Mouse (Mus musculus) midbrain, postnatal 0 days (tissue): Measurements from ENCODE around the gene Psmc3. TPM values are rescaled to one million over a fixed set of nuclear protein-coding genes. Genes with fewer than 3 reads are reported as not detected.

ENCODE experiments used
- ATAC-seq: fragments of 200-750 bp; cut with Nextera tagmentation; 2 replicates; pipeline ENCODE4 v1.8.0; 2017; ENCODE audit warnings: moderate number of reproducible peaks, mild to moderate bottlenecking, moderate TSS enrichment, moderate library complexity; ENCODE audit not compliant: low FRiP score
- DNase-seq: peaks from one replicate; pipeline ENCODE4 v3.0.0-alpha.2; 2015; ENCODE audit warnings: low spot score
- H3K27ac ChIP-seq: fragments of 300-500 bp; sonication (generic); 2 replicates; pipeline ENCODE4 v1.5.1; 2014; ENCODE audit warnings: low read depth, mild to moderate bottlenecking, low read length, mixed read lengths
- H3K27me3 ChIP-seq: fragments of 300-500 bp; sonication (generic); 2 replicates; pipeline ENCODE4 v1.6.1; 2014; ENCODE audit warnings: low read length, control low read depth, mixed read lengths; ENCODE audit not compliant: insufficient read depth
- H3K36me3 ChIP-seq: fragments of 300-500 bp; sonication (generic); 2 replicates; pipeline ENCODE4 v1.6.1; 2014; ENCODE audit warnings: low read length, control low read depth, mixed read lengths; ENCODE audit not compliant: insufficient read depth
- H3K4me1 ChIP-seq: fragments of 300-500 bp; sonication (generic); 2 replicates; pipeline ENCODE4 v1.6.1; 2014; ENCODE audit warnings: mild to moderate bottlenecking, control low read depth, antibody characterized with exemption, low read length, mixed read lengths; ENCODE audit not compliant: insufficient read depth
- H3K4me2 ChIP-seq: fragments of 300-500 bp; sonication (generic); 2 replicates; pipeline ENCODE4 v1.6.1; 2014; ENCODE audit warnings: low read depth, mild to moderate bottlenecking, low read length, mixed read lengths; ENCODE audit not compliant: poor library complexity, severe bottlenecking
- H3K4me3 ChIP-seq: fragments of 300-500 bp; sonication (generic); 2 replicates; pipeline ENCODE4 v1.5.1; 2014; ENCODE audit warnings: low read depth, mild to moderate bottlenecking, low read length, moderate library complexity
- H3K9ac ChIP-seq: fragments of 300-500 bp; sonication (generic); replicated peaks from 2 replicates; pipeline ENCODE4 v1.6.1; 2014; ENCODE audit warnings: mild to moderate bottlenecking, low read length, moderate library complexity, mixed read lengths; ENCODE audit not compliant: poor library complexity, severe bottlenecking
- H3K9me3 ChIP-seq: fragments of 300-500 bp; sonication (generic); 2 replicates; pipeline ENCODE4 v1.6.1; 2016; ENCODE audit warnings: low read length, control low read depth
- CTCF ChIP-seq: IDR thresholded peaks from 2 replicates; pipeline ENCODE4 v1.5.1; 2016; ENCODE audit warnings: antibody characterized with exemption, mild to moderate bottlenecking
- WGBS: fragments of 180-500 bp; shearing (Covaris S2); extraction: QIAGEN DNeasy Blood & Tissue Kit; methylation state at CpG from one replicate; pipeline ENCODE4 v1.1.7; 2014; 5-methylcytosine and 5-hydroxymethylcytosine counted together
- polyA plus RNA-seq: library from polyadenylated mRNA; unstranded; fragments of >200 nt; fragmentation: Nextera tagmentation; extraction: Ambion mirVana; gene quantifications from 2 replicates; pipeline ENCODE4 v1.2.1, GENCODE M21; 2015
- total RNA-seq: library from RNA; depleted of rRNA; stranded (reverse); fragments of >200 nt; gene quantifications from 2 replicates; pipeline ENCODE4 v1.2.3, GENCODE M21; 2014

Psmc3 gene
- total and polyA plus RNA-seq, 2 experiments from 2014 or later, result 183 to 245 TPM

- H3K9me3 ChIP-seq, result no peaks in the 10 kb centered on the region
- H3K36me3 ChIP-seq, result no peaks in the 10 kb centered on the region
- ATAC-seq (no peak), DNase-seq (no peak)
- H3K27ac ChIP-seq, result no peak overlapping the region
- H3K4me2 ChIP-seq, result no peak overlapping the region
- H3K9ac ChIP-seq, result no peak overlapping the region
- no peak for TF ChIP-seq CTCF
- no peaks in the 10 kb centered on the region for H3K4me1 ChIP-seq
- H3K4me3 ChIP-seq, result no peak overlapping the region
- WGBS, result 81% methylated on average over 10 of the region's 10 CpGs
- H3K27me3 ChIP-seq, result 0 out of 2 replicates have a peak, but pooled peaks cover 3% of the 10 kb centered on the region
Measured at GRCm38 (mm10) chr2:91097015-91097414, 43.2 kb downstream of the Psmc3 start.

GRCm38 (mm10) chr2:91098156-91098555 is 44.3 kb downstream of the Psmc3 start:
- Histone ChIP-seq H3K9ac (no peak overlapping the region), H3K4me1 (no peaks in the 10 kb centered on the region), H3K4me3 (no peak overlapping the region), H3K9me3 (no peaks in the 10 kb centered on the region), H3K36me3 (no peaks in the 10 kb centered on the region), H3K27me3 (0 out of 2 replicates have a peak, but pooled peaks cover 3% of the 10 kb centered on the region), H3K27ac (no peak overlapping the region), H3K4me2 (no peak overlapping the region)
- 91% methylated on average over 2 of the region's 2 CpGs for WGBS
- ATAC-seq, result no peak
- DNase-seq, result no peak
- TF ChIP-seq CTCF, result no peak

- DNase-seq (peak; percentile 90), ATAC-seq (peak; percentile 71; the same call in 1 of the 2 replicates)
- WGBS, result 7% methylated on average over 7 of the region's 7 CpGs
- Histone ChIP-seq H3K27ac (no peak overlapping the region), H3K27me3 (0 out of 2 replicates have a peak, but pooled peaks cover 2% of the 10 kb centered on the region), H3K4me1 (no peaks in the 10 kb centered on the region), H3K9me3 (no peaks in the 10 kb centered on the region), H3K9ac (0 out of 2 replicates have a peak overlapping the region, but pooled peaks have one; percentile 8), H3K36me3 (no peaks in the 10 kb centered on the region), H3K4me2 (no peak overlapping the region), H3K4me3 (no peak overlapping the region)
- TF ChIP-seq CTCF, result peak; percentile 96
Measured at GRCm38 (mm10) chr2:91101124-91101740, 47.4 kb downstream of the Psmc3 start.

GRCm38 (mm10) chr2:91108156-91108555 is 54.3 kb downstream of the Psmc3 start:
- Histone ChIP-seq H3K9me3 (no peaks in the 10 kb centered on the region), H3K27ac (no peak overlapping the region), H3K4me2 (no peak overlapping the region), H3K27me3 (no peaks in the 10 kb centered on the region), H3K9ac (no peak overlapping the region), H3K36me3 (no peaks in the 10 kb centered on the region), H3K4me3 (no peak overlapping the region), H3K4me1 (no peaks in the 10 kb centered on the region)
- ATAC-seq, result no peak
- DNase-seq, result no peak
- no peak for TF ChIP-seq CTCF
- WGBS, result 88% methylated on average over 3 of the region's 3 CpGs

- 83% methylated on average over 5 of the region's 5 CpGs for WGBS
- DNase-seq (no peak), ATAC-seq (no peak)
- no peak overlapping the region for H3K4me3 ChIP-seq
- no peaks in the 10 kb centered on the region for H3K9me3 ChIP-seq
- no peaks in the 10 kb centered on the region for H3K27me3 ChIP-seq
- no peak overlapping the region for H3K27ac ChIP-seq
- TF ChIP-seq CTCF, result no peak
- no peaks in the 10 kb centered on the region for H3K4me1 ChIP-seq
- H3K4me2 ChIP-seq, result no peak overlapping the region
- H3K36me3 ChIP-seq, result no peaks in the 10 kb centered on the region
- no peak overlapping the region for H3K9ac ChIP-seq
Measured at GRCm38 (mm10) chr2:91109241-91109640, 55.4 kb downstream of the Psmc3 start.

GRCm38 (mm10) chr2:91109807-91110385 is 56.1 kb downstream of the Psmc3 start:
- Histone ChIP-seq H3K27me3 (no peaks in the 10 kb centered on the region), H3K9me3 (no peaks in the 10 kb centered on the region), H3K4me2 (no peak overlapping the region), H3K9ac (no peak overlapping the region), H3K36me3 (no peaks in the 10 kb centered on the region), H3K27ac (no peak overlapping the region), H3K4me3 (no peak overlapping the region), H3K4me1 (no peaks in the 10 kb centered on the region)
- 94% methylated on average over 5 of the region's 5 CpGs for WGBS
- TF ChIP-seq CTCF, result no peak
- DNase-seq, result no peak
- no peak for ATAC-seq
